Mouse (Mus musculus) liver, postnatal 0 days (tissue): ENCODE results near the gene Tnfrsf26. TPM values are rescaled to one million over a fixed set of nuclear protein-coding genes. Genes with fewer than 3 reads are reported as not detected.

Experiments used
- ATAC-seq: fragments of 200-750 bp; cut with Nextera tagmentation; 2 replicates; pipeline ENCODE4 v1.8.0; 2017; ENCODE audit warnings: mild to moderate bottlenecking, moderate library complexity
- DNase-seq: peaks from one replicate; pipeline ENCODE4 v3.0.0-alpha.2; 2016
- H3K27ac ChIP-seq: fragments of 300-500 bp; sonication (generic); 2 replicates; pipeline ENCODE4 v1.5.1; 2014; ENCODE audit warnings: antibody characterized with exemption, moderate library complexity, mild to moderate bottlenecking, low read depth
- H3K27me3 ChIP-seq: fragments of 300-500 bp; sonication (generic); 2 replicates; pipeline ENCODE4 v1.6.1; 2014; ENCODE audit warnings: low read length, control low read depth, mixed read lengths; ENCODE audit not compliant: insufficient read depth
- H3K36me3 ChIP-seq: fragments of 300-500 bp; sonication (generic); replicated peaks from 2 replicates; pipeline ENCODE4 v1.6.1; 2014; ENCODE audit warnings: mild to moderate bottlenecking, control low read depth, low read length, moderate library complexity, mixed read lengths; ENCODE audit not compliant: insufficient read depth
- H3K4me1 ChIP-seq: fragments of 300-500 bp; sonication (generic); 2 replicates; pipeline ENCODE4 v1.6.1; 2014; ENCODE audit warnings: antibody characterized with exemption, mild to moderate bottlenecking, control low read depth; ENCODE audit not compliant: insufficient read depth
- H3K4me2 ChIP-seq: fragments of 300-500 bp; sonication (generic); 2 replicates; pipeline ENCODE4 v1.6.1; 2014; ENCODE audit warnings: low read depth, mild to moderate bottlenecking, low read length, moderate library complexity, mixed read lengths
- H3K4me3 ChIP-seq: fragments of 300-500 bp; sonication (generic); 2 replicates; pipeline ENCODE4 v1.5.1; 2014; ENCODE audit warnings: low read depth, low read length
- H3K9ac ChIP-seq: fragments of 300-500 bp; sonication (generic); replicated peaks from 2 replicates; pipeline ENCODE4 v1.6.1; 2014; ENCODE audit warnings: mild to moderate bottlenecking, moderate library complexity
- H3K9me3 ChIP-seq: fragments of 300-500 bp; sonication (generic); 2 replicates; pipeline ENCODE4 v1.6.1; 2016; ENCODE audit warnings: mild to moderate bottlenecking, control low read depth, low read length, mixed read lengths
- CTCF ChIP-seq: sonication (generic); IDR thresholded peaks from 2 replicates; pipeline ENCODE4 v1.5.1; 2016; ENCODE audit warnings: antibody characterized with exemption, low read depth
- EP300 ChIP-seq: IDR thresholded peaks from 2 replicates; pipeline ENCODE4 v1.6.1; 2016; ENCODE audit warnings: antibody characterized with exemption, low read depth, mild to moderate bottlenecking
- WGBS: fragments of 180-500 bp; shearing (Covaris S2); extraction: QIAGEN DNeasy Blood & Tissue Kit; methylation state at CpG from one replicate; pipeline ENCODE4 v1.1.7; 2014; ENCODE audit not compliant: insufficient replicate concordance; 5-methylcytosine and 5-hydroxymethylcytosine counted together
- microRNA-seq: library from miRNA; unstranded; fragments of <30 nt; microRNA quantifications from one replicate; pipeline ENCODE4, GENCODE M21; 2016
- polyA plus RNA-seq: library from polyadenylated mRNA; unstranded; fragments of >200 nt; fragmentation: Nextera tagmentation; extraction: Ambion mirVana; gene quantifications from 2 replicates; pipeline ENCODE4 v1.2.1, GENCODE M21; 2015

Tnfrsf26 gene
- polyA plus RNA-seq, 1 experiment from 2014 or later: 2.0 TPM

- 88% methylated on average over 5 of the region's 5 CpGs for WGBS
Measured at GRCm38 (mm10) chr7:143563787-143564186, 64.7 kb downstream of the Tnfrsf26 start.

More at GRCm38 (mm10) chr7:143563787-143564186, 64.7 kb downstream of the Tnfrsf26 start:
- TF ChIP-seq CTCF: no peak
- TF ChIP-seq EP300: no peak
- peaks cover 16% of the 10 kb centered on the region for H3K4me1 ChIP-seq
- no peak for ATAC-seq
- no peak overlapping the region for H3K9ac ChIP-seq
- no peak overlapping the region for H3K4me3 ChIP-seq
- H3K36me3 ChIP-seq: peaks cover 85% of the 10 kb centered on the region
- no peaks in the 10 kb centered on the region for H3K27me3 ChIP-seq
- no peak overlapping the region for H3K4me2 ChIP-seq
- H3K9me3 ChIP-seq: no peaks in the 10 kb centered on the region
- DNase-seq: no peak
- H3K27ac ChIP-seq: no peak overlapping the region

Small RNA genes within 50 kb of the gene (microRNA-seq; reads per million reads assigned to microRNA genes)
- 4.1 reads per million, percentile 3 among the genes with 10 or more reads in this experiment for gene Mir7064

Other genes starting within 250 kb of the Tnfrsf26 start
- gene Cdkn1c, start 167.7 kb downstream of the Tnfrsf26 start, polyA plus RNA-seq: 36.4 and 52.4 TPM in 2 replicates
- 18.6 and 20.4 TPM in 2 replicates for gene Slc22a18, start 155.0 kb downstream of the Tnfrsf26 start, polyA plus RNA-seq
- 10.5 and 10.8 TPM in 2 replicates for gene Phlda2, start 125.6 kb downstream of the Tnfrsf26 start, polyA plus RNA-seq
- gene Nap1l4, start 79.6 kb downstream of the Tnfrsf26 start, polyA plus RNA-seq: 55.7 and 61.2 TPM in 2 replicates
- gene Cars, start 28.6 kb downstream of the Tnfrsf26 start, polyA plus RNA-seq: 18.1 and 22.7 TPM in 2 replicates
- 0.95 and 1.3 TPM in 2 replicates for gene Tnfrsf22, start 20.9 kb upstream of the Tnfrsf26 start, polyA plus RNA-seq
- gene Tnfrsf23, start 57.1 kb upstream of the Tnfrsf26 start, polyA plus RNA-seq: 0.90 and 1.1 TPM in 2 replicates
- gene Osbpl5, start 128.3 kb upstream of the Tnfrsf26 start, polyA plus RNA-seq: 1.4 and 1.6 TPM in 2 replicates
- not detected in 2 replicates for gene Mrgprg, start 138.3 kb upstream of the Tnfrsf26 start, polyA plus RNA-seq
- 0.08 and 0.15 TPM in 2 replicates for gene Mrgpre, start 155.8 kb upstream of the Tnfrsf26 start, polyA plus RNA-seq
- gene Nadsyn1, start 194.1 kb upstream of the Tnfrsf26 start, polyA plus RNA-seq: 9.2 and 11.1 TPM in 2 replicates
- gene Dhcr7, start 194.4 kb upstream of the Tnfrsf26 start, polyA plus RNA-seq: 11.4 and 12.1 TPM in 2 replicates
- not detected in 2 replicates for gene Gm498, start 238.1 kb upstream of the Tnfrsf26 start, polyA plus RNA-seq